Mouse (Mus musculus) neutrophil, adult 65 days (primary cell): ENCODE results near the gene Dab1. TPM values are rescaled to one million over a fixed set of nuclear protein-coding genes. Genes with fewer than 3 reads are reported as not detected.

Experiments
- total RNA-seq: library from RNA; stranded (reverse); gene quantifications from 2 replicates; pipeline ENCODE4 v1.2.4, GENCODE M21; 2023

Dab1 gene
- not detected in 2 replicates for total RNA-seq

DNA sequence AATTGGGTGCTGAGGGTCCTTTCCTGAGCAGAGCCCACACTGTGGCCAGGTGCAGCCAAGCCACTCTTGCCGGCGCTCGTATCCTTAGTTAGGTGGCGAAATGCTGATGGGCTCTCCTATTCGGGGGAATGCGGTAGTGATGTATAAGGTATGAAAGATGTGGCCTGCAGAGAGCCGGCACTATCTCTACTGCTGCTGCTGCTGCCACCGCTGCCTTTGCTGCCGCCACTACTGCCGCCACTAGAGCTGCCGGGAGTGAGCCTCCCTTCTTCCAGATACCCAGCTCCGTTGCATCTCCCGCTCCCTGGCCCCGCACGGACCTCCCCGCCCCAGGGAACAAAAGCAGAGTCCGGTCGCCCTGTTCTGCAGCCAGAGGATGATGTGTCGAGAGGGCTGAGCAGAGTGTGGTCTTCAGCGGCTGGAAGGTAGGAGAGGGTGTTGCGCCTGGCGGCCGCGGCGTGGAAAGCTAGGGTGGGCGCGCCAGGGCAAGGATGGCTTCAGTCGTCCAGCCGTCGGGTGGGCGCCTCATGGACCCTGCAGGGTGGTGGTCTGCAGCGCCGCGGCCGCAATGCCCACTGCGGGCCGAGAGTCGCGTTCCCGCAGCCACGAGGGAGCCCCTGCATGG, at the start of gene Dab1:
TSS of gene Dab1 (plus strand) at position 39 of the 625 bp plus-strand sequence.

DNA sequence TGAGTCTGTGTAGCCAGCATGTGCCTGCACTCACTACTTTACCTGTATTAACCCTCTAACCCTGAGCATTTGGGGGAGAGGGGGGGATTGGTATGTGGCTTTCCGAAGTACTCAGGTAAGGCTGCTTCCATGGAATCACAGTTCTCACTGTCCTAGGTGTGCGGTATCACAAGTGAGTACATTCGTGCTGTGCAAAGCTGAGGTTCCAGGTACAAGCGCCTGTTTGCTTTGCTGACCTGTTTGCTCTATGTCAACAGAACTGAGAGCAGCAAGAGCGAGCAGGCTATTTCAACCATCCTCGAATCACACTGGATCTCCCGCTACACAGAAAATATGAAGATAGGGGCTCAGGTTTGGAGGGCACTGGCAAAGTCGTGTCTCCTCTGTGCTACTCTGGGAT, 1146.9 kb downstream of the Dab1 start, which contains the start of gene C8b:
TSS of gene C8b (plus strand) at position 253 of the 400 bp plus-strand sequence.

